Mouse (Mus musculus) testis, adult 10 weeks (tissue): ENCODE measurements around the gene Gkn2. TPM values are rescaled to one million over a fixed set of nuclear protein-coding genes. Genes with fewer than 3 reads are reported as not detected.

Experiments used
- polyA plus RNA-seq: library from polyadenylated mRNA; stranded (reverse); fragments of 350-450 nt; fragmentation: Illumina TruSeq; extraction: RNeasy Lipid Tissue Mini Kit (QIAGEN cat#74804); gene quantifications from one replicate; pipeline ENCODE4 v1.2.3, GENCODE M21; 2014; ENCODE audit warnings: low read depth, low replicate concordance

Gkn2 gene
- polyA plus RNA-seq: 0.29 TPM

DNA sequence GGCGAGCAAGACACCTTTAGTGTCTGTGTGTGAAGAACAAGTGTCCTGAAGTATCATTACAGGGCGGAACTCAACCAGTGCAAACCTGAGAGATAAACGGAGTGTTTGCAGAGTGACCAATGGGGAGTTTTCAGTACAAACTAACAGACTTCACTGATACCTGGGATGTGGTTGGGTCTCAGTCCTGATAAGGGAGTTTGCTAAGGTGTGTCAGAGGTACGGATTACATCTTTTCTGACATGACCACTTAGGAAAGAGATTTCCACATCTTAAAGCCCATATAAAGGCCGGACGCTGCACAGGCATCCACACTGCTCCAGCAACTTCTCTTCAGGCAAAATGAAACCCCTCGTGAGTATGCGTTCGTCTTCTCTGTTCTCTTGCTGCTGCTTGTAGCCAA, at the start of gene Gkn2:
TSS of gene Gkn2 (plus strand) at position 301 of the 400 bp plus-strand sequence.

DNA sequence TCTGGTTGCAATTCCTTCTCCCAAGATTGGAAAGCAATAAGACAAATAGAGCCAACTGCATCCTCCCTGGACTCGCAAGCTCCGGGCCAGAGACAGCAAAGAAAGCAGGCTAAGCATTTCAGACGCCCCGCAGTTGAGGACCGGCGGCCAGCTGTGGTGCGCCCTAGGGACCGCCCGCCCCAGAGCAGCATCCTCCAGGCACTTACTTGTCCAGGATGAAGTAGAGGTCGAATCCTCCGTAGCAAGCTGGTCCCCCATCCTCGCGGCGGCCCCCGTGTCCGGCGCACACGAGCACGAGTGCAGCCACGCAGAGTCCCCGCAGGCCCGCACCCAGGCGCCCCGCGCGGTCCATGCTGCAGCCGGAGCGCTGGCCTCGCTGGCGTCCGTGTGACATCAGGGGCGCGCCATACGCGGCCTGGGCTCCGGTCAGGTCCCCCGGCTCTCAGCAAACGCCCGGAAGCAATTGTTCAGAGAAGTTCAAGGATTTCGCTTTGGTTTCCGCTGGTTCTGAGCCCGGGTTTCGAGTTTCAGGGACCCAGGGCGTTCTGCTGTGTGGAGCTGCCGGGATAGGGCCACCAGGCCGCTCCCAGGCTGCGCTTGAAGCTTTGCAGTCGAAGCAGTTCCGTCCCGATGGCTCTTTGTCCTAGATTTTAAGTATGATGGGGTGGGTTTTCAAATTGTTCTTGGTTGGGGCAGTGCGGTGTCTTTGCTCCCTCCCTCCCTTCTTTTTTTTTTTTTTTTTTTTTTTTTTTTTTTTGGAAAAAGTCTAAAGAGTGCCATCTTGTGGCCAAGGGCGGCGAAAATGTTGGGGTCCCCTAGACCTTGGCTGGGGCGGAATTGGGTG, 37.8 kb upstream of the Gkn2 start, which contains the start of gene Antxr1:
TSS of gene Antxr1 (minus strand) at position 731 of the 844 bp plus-strand sequence.

DNA sequence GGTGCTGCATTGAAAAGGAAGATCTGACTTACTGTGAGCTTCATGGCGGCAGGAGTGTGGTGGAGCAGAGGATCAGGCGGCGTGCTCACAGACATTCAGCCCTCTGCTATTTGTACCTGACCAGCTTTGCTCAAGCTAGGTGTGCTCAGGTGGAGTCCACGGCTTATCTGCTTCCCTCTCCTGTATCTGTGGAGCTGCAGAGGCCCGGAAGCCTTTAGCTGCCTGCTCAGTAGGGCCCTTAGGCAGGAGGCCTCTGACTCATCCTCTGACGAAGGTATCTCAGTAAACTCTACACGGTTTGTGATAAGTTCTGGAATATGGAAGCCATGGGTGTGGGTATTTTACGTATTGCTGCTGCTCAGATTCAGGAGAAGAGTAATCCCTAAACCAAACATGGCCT, 22.3 kb upstream of the Gkn2 start, which contains the start of gene Gkn1:
TSS of gene Gkn1 (minus strand) at position 114 of the 400 bp plus-strand sequence.

DNA sequence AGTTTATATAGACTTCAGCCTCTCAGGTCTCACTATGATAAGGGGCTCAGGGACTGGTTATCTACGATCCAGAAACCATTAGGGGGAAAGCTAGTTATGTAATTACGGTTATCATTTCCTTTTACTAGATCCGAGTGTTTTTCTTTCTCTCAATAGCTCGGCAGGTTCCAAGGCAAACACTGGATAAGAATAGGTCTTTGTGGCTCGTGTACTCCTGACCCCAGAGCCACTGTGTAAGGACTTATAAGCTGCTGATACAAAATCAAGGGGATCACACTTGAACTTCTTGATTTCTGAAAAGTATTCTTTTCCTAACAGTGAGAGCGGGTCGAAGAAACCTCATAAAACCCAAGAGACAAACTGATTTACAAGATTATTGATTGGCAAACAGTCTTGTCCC, 15.7 kb downstream of the Gkn2 start, which contains the start of gene Gkn3:
TSS of gene Gkn3 (minus strand) at position 59 of the 400 bp plus-strand sequence.

DNA sequence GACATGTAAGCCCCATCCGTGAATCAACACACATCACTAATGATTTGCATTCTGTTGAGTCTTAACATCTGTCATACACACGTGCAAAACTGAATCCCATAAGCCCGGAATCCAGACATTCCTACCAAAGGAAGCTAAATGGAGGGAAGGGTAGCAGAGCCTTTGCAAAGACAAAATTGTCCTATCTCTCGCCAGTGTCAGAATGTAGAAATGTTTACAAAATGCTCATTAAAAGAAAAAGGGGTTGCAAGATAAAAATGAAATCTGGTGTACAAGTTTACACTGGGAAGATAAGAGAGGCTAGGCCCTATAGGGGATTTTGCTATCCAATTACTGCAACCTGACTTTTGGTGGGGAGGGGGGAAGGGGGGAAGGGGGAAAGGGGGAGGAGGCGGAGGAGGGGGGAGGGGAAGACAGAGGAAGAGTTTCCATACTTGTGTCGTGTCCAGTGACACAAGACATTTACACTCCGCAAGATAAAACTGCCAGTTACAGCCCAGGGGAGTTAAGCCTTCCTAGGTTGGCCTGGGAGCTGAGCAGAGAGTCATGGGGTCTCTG, 55.4 kb downstream of the Gkn2 start, which contains the start of gene Bmp10:
TSS of gene Bmp10 (plus strand) at position 508 of the 558 bp plus-strand sequence.

Other genes with a start within 250 kb of the Gkn2 start
- gene Antxr1, start 37.5 kb upstream of the Gkn2 start, polyA plus RNA-seq: 2.2 TPM
- not detected for gene Gkn1, start 22.4 kb upstream of the Gkn2 start, polyA plus RNA-seq
- gene Gkn3, start 15.6 kb downstream of the Gkn2 start, polyA plus RNA-seq: not detected
- not detected for gene Bmp10, start 55.6 kb downstream of the Gkn2 start, polyA plus RNA-seq
- gene Arhgap25, start 159.9 kb downstream of the Gkn2 start, polyA plus RNA-seq: 0.07 TPM
- 1.1 TPM for gene Prokr1, start 217.4 kb downstream of the Gkn2 start, polyA plus RNA-seq